Comparison of ENCODE assay signal across 8 mouse cellular contexts in genomic region chr6:48851820-48852491, GRCm38 (mm10). TPM values are rescaled to one million over a fixed set of nuclear protein-coding genes. Genes with fewer than 3 reads are reported as not detected.
DNase-seq lines count a peak whose midpoint lies in the region; ATAC-seq and TF ChIP-seq lines count a peak whose summit lies in the region.

No protein-coding gene starts in this region.

- TF ChIP-seq EP300 in lung, postnatal 0 days (IDR thresholded peaks at IDR 0.05) = no peak

- H3K4me1 ChIP-seq in heart, embryonic 12.5 days (replicated peaks) = peaks cover 3% of the 10 kb centered on the region; the same call in 1 of the 2 replicates
- no peaks in the 10 kb centered on the region for H3K4me1 ChIP-seq in kidney, embryonic 14.5 days (ENCODE audit: control insufficient read depth, insufficient read depth, low read length)
- no peaks in the 10 kb centered on the region for H3K4me1 ChIP-seq in lung, postnatal 0 days (ENCODE audit: insufficient read depth, low read depth, low read length)
- no peaks in the 10 kb centered on the region for H3K4me1 ChIP-seq in stomach, embryonic 14.5 days (ENCODE audit: control insufficient read depth, insufficient read depth, low read length)

- no peak for TF ChIP-seq CTCF in lung, postnatal 0 days (IDR thresholded peaks at IDR 0.05)

- under 1% methylated on average over 29 of the region's 29 CpGs for WGBS in heart, embryonic 12.5 days
- WGBS in kidney, embryonic 14.5 days = under 1% methylated on average over 29 of the region's 29 CpGs
- 1% methylated on average over 28 of the region's 29 CpGs for WGBS in lung, postnatal 0 days
- under 1% methylated on average over 28 of the region's 29 CpGs for WGBS in stomach, embryonic 14.5 days

- H3K27ac ChIP-seq in heart, embryonic 12.5 days (ENCODE audit: poor library complexity, severe bottlenecking) = peak overlapping the region; percentile 73
- peak overlapping the region; percentile 95 for H3K27ac ChIP-seq in kidney, embryonic 14.5 days (ENCODE audit: low read depth, low read length)
- H3K27ac ChIP-seq in lung, postnatal 0 days (ENCODE audit: low read length) = peak overlapping the region; percentile 85
- H3K27ac ChIP-seq in stomach, embryonic 14.5 days (ENCODE audit: low read length) = peak overlapping the region; percentile 85

- DNase-seq in urinary bladder, postnatal 14 days (ENCODE audit: low spot score) = peak; percentile 64
- no peak for DNase-seq in urinary bladder, postnatal 10 days (ENCODE audit: low spot score)
- peak; percentile 86 for DNase-seq in lung, postnatal 0 days (ENCODE audit: low spot score)
- DNase-seq in thymus, adult 18-20 months = no peak
- DNase-seq in layer of hippocampus, adult 11-12 months (ENCODE audit: low spot score) = no peak

- peak overlapping the region; percentile 78 for H3K4me2 ChIP-seq in heart, embryonic 12.5 days
- peak overlapping the region; percentile 51 for H3K4me2 ChIP-seq in kidney, embryonic 14.5 days (replicated peaks; ENCODE audit: low read depth, low read length)
- peak overlapping the region; percentile 56 for H3K4me2 ChIP-seq in lung, postnatal 0 days (replicated peaks; ENCODE audit: low read depth, low read length)
- H3K4me2 ChIP-seq in stomach, embryonic 14.5 days (replicated peaks; ENCODE audit: low read depth, low read length) = peak overlapping the region; percentile 47

- no peaks in the 10 kb centered on the region; the same call in 1 of the 2 replicates for H3K9me3 ChIP-seq in heart, embryonic 12.5 days (replicated peaks)
- no peaks in the 10 kb centered on the region for H3K9me3 ChIP-seq in kidney, embryonic 14.5 days (ENCODE audit: control insufficient read depth, low read length)
- H3K9me3 ChIP-seq in lung, postnatal 0 days (ENCODE audit: low read length) = no peaks in the 10 kb centered on the region
- no peaks in the 10 kb centered on the region for H3K9me3 ChIP-seq in stomach, embryonic 14.5 days (ENCODE audit: control insufficient read depth, low read depth, low read length)

- peak overlapping the region; percentile 65 for H3K9ac ChIP-seq in heart, embryonic 12.5 days
- peak overlapping the region; percentile 58 for H3K9ac ChIP-seq in kidney, embryonic 14.5 days (ENCODE audit: low read depth, low read length)
- H3K9ac ChIP-seq in lung, postnatal 0 days (replicated peaks; ENCODE audit: low read depth) = peak overlapping the region; percentile 32; the same call in 1 of the 2 replicates
- 0 out of 2 replicates have a peak overlapping the region, but pooled peaks have one; percentile 18 for H3K9ac ChIP-seq in stomach, embryonic 14.5 days (replicated peaks; ENCODE audit: low read depth, low read length)

- peak; percentile 48; the same call in 1 of the 2 replicates for ATAC-seq in heart, embryonic 12.5 days (ENCODE audit: insufficient number of reproducible peaks, low FRiP score)
- ATAC-seq in kidney, embryonic 14.5 days (ENCODE audit: low FRiP score, low TSS enrichment) = peak; percentile 87
- peak; percentile 83 for ATAC-seq in lung, postnatal 0 days
- peak; percentile 65; the same call in 1 of the 2 replicates for ATAC-seq in stomach, embryonic 14.5 days (ENCODE audit: insufficient number of reproducible peaks, insufficient read depth, low FRiP score, low read depth)

- peak overlapping the region; percentile 52 for H3K4me3 ChIP-seq in heart, embryonic 12.5 days
- H3K4me3 ChIP-seq in kidney, embryonic 14.5 days (ENCODE audit: low read length) = peak overlapping the region; percentile 35
- peak overlapping the region; percentile 33 for H3K4me3 ChIP-seq in lung, postnatal 0 days (ENCODE audit: low read depth, low read length)
- peak overlapping the region; percentile 18 for H3K4me3 ChIP-seq in stomach, embryonic 14.5 days (ENCODE audit: low read depth, low read length)

- H3K36me3 ChIP-seq in heart, embryonic 12.5 days = no peaks in the 10 kb centered on the region
- no peaks in the 10 kb centered on the region for H3K36me3 ChIP-seq in kidney, embryonic 14.5 days (ENCODE audit: control insufficient read depth, insufficient read depth, low read length)
- no peaks in the 10 kb centered on the region for H3K36me3 ChIP-seq in lung, postnatal 0 days (ENCODE audit: insufficient read depth, low read length)
- no peaks in the 10 kb centered on the region for H3K36me3 ChIP-seq in stomach, embryonic 14.5 days (ENCODE audit: control insufficient read depth, insufficient read depth, low read length)

- no peaks in the 10 kb centered on the region for H3K27me3 ChIP-seq in heart, embryonic 12.5 days (replicated peaks)
- no peaks in the 10 kb centered on the region for H3K27me3 ChIP-seq in kidney, embryonic 14.5 days (ENCODE audit: control insufficient read depth, insufficient read depth, low read length)
- no peaks in the 10 kb centered on the region for H3K27me3 ChIP-seq in lung, postnatal 0 days (replicated peaks; ENCODE audit: insufficient read depth, low read length)
- no peaks in the 10 kb centered on the region for H3K27me3 ChIP-seq in stomach, embryonic 14.5 days (ENCODE audit: control insufficient read depth, insufficient read depth, low read length)

RNA-seq across cellular contexts. Expression of gene Tmem176b, which starts 10.7 kb away (rescaled TPM):
- polyA plus RNA-seq in heart, embryonic 12.5 days (2016; fragmentation: Nextera tagmentation; extraction: Ambion mirVana) = 226 and 236 TPM in 2 replicates
- 308 and 313 TPM in 2 replicates for polyA plus RNA-seq in kidney, embryonic 14.5 days (2014; fragmentation: Nextera tagmentation; extraction: Ambion mirVana)
- polyA plus RNA-seq in lung, postnatal 0 days (2015; fragmentation: Nextera tagmentation; extraction: Ambion mirVana) = 798 and 806 TPM in 2 replicates
- 324 and 329 TPM in 2 replicates for polyA plus RNA-seq in stomach, embryonic 14.5 days (2014; fragmentation: Nextera tagmentation; extraction: Ambion mirVana)

RNA-seq across cellular contexts. Expression of gene Tmem176a, which starts 11.2 kb away (rescaled TPM):
- polyA plus RNA-seq in heart, embryonic 12.5 days (2016; fragmentation: Nextera tagmentation; extraction: Ambion mirVana) = 80.3 and 81.7 TPM in 2 replicates
- polyA plus RNA-seq in kidney, embryonic 14.5 days (2014; fragmentation: Nextera tagmentation; extraction: Ambion mirVana) = 123 and 135 TPM in 2 replicates
- 485 and 539 TPM in 2 replicates for polyA plus RNA-seq in lung, postnatal 0 days (2015; fragmentation: Nextera tagmentation; extraction: Ambion mirVana)
- 179 and 184 TPM in 2 replicates for polyA plus RNA-seq in stomach, embryonic 14.5 days (2014; fragmentation: Nextera tagmentation; extraction: Ambion mirVana)

RNA-seq across cellular contexts. Expression of gene Aoc1, which starts 20.7 kb away (rescaled TPM):
- polyA plus RNA-seq in heart, embryonic 12.5 days (2016; fragmentation: Nextera tagmentation; extraction: Ambion mirVana) = not detected in 2 replicates
- polyA plus RNA-seq in kidney, embryonic 14.5 days (2014; fragmentation: Nextera tagmentation; extraction: Ambion mirVana) = 0.99 and 1.4 TPM in 2 replicates
- polyA plus RNA-seq in lung, postnatal 0 days (2015; fragmentation: Nextera tagmentation; extraction: Ambion mirVana) = 4.4 and 4.9 TPM in 2 replicates
- polyA plus RNA-seq in stomach, embryonic 14.5 days (2014; fragmentation: Nextera tagmentation; extraction: Ambion mirVana) = 0.18 TPM in 1 of 2 replicates, not detected in the other

Comparison
In these comparisons a context has a peak if more than half of its experiments do, and no peak if none do; other contexts are left out.
1. DNase-seq: peak in urinary bladder, postnatal 14 days (single experiment) and lung, postnatal 0 days (single experiment); none in urinary bladder, postnatal 10 days (single experiment), thymus, adult 18-20 months (0 of 2) and layer of hippocampus, adult 11-12 months (single experiment).
2. Peak in every context shown above with its lines, with median percentiles within 50 percentile points of each other: ATAC-seq, H3K27ac ChIP-seq, H3K4me2 ChIP-seq, H3K4me3 ChIP-seq and H3K9ac ChIP-seq.